Mouse (Mus musculus) MEL (cell line): ENCODE measurements at regions not wholly inside any gene's neighbourhood (a gene's known extent, or its start where the extent isn't known, plus 50 kb on each side); places are given as distances from the start of the nearest gene placed in this dataset.

Experiments used
- DNase-seq: peaks from one replicate; pipeline ENCODE4 v3.0.0; 2011; ENCODE audit warnings: low read depth, low spot score
- H3K27ac ChIP-seq: 2 replicates; pipeline ENCODE4 v1.5.1; 2012; ENCODE audit warnings: low read depth, mild to moderate bottlenecking, control low read depth, low read length, moderate library complexity; ENCODE audit not compliant: control insufficient read depth
- H3K27me3 ChIP-seq, 2 experiments: fragments of 150-350 bp in 1 of 2; sonication (generic) in 1 of 2; 2 replicates each; pipeline ENCODE4 v1.6.1; 2012; ENCODE audit warnings: low read length in 2 of 2, mild to moderate bottlenecking in 2 of 2, improper control_type of control experiment in 1 of 2, moderate library complexity in 1 of 2; ENCODE audit not compliant: insufficient read depth in 2 of 2, control insufficient read depth in 1 of 2
- H3K36me3 ChIP-seq, 2 experiments: 2 replicates each; pipeline ENCODE4 v1.6.1; 2012 to 2014; ENCODE audit warnings: low read length in 2 of 2, improper control_type of control experiment in 1 of 2, inconsistent platforms in 1 of 2, mild to moderate bottlenecking in 1 of 2; ENCODE audit not compliant: insufficient read depth in 2 of 2, control insufficient read depth in 1 of 2
- H3K4me1 ChIP-seq, 2 experiments: fragments of 150-350 bp in 1 of 2; sonication (generic) in 1 of 2; 2 replicates each; pipeline ENCODE4 v1.6.1; 2012; ENCODE audit warnings: low read length in 2 of 2, improper control_type of control experiment in 1 of 2, mild to moderate bottlenecking in 1 of 2; ENCODE audit not compliant: insufficient read depth in 2 of 2, control insufficient read depth in 1 of 2
- H3K4me3 ChIP-seq, 2 experiments: fragments of 150-350 bp in 1 of 2; sonication (generic) in 1 of 2; 2 replicates each; pipeline ENCODE4 v1.5.1; 2012; ENCODE audit warnings: low read depth in 2 of 2, low read length in 2 of 2, mild to moderate bottlenecking in 2 of 2, moderate library complexity in 2 of 2, control low read depth in 1 of 2, improper control_type of control experiment in 1 of 2; ENCODE audit not compliant: control insufficient read depth in 1 of 2, insufficient read depth in 1 of 2
- H3K79me2 ChIP-seq: 2 replicates; pipeline ENCODE4 v1.6.1; 2012; ENCODE audit warnings: mild to moderate bottlenecking, low read length, moderate library complexity; ENCODE audit not compliant: control insufficient read depth, poor library complexity, insufficient read depth
- H3K9ac ChIP-seq: 2 replicates; pipeline ENCODE4 v1.6.1; 2012; ENCODE audit warnings: low read depth, mild to moderate bottlenecking, control low read depth, low read length, moderate library complexity; ENCODE audit not compliant: control insufficient read depth, poor library complexity, severe bottlenecking
- H3K9me3 ChIP-seq: fragments of 150-350 bp; sonication (generic); replicated peaks from 2 replicates; pipeline ENCODE4 v1.6.1; 2012; ENCODE audit warnings: mild to moderate bottlenecking, low read length, improper control_type of control experiment, moderate library complexity; ENCODE audit not compliant: insufficient read depth
- BHLHE40 ChIP-seq: IDR thresholded peaks from 2 replicates; pipeline ENCODE4 v1.6.1; 2012; ENCODE audit warnings: low read depth, mild to moderate bottlenecking, inconsistent platforms, low read length, improper control_type of control experiment, borderline replicate concordance
- E2F4 ChIP-seq: IDR thresholded peaks from 2 replicates; pipeline ENCODE4 v1.6.1; 2011; ENCODE audit warnings: low read depth, low read length, improper control_type of control experiment, borderline replicate concordance
- ELF1 ChIP-seq: IDR thresholded peaks from 2 replicates; pipeline ENCODE4 v1.6.1; 2014; ENCODE audit warnings: low read depth, mild to moderate bottlenecking, inconsistent platforms, low read length, improper control_type of control experiment, moderate library complexity
- EP300 ChIP-seq, 2 experiments: IDR thresholded peaks; 2 replicates each; pipeline ENCODE4 v1.6.1; 2011; ENCODE audit warnings: improper control_type of control experiment in 2 of 2, low read length in 2 of 2, low read depth in 1 of 2, mild to moderate bottlenecking in 1 of 2
- JUND ChIP-seq: IDR thresholded peaks from 2 replicates; pipeline ENCODE4 v1.6.1; 2011; ENCODE audit warnings: low read depth, mild to moderate bottlenecking, improper control_type of control experiment, low read length
- KAT2A ChIP-seq: conservative IDR thresholded peaks from 2 replicates; pipeline ENCODE4 v1.6.1; 2012; ENCODE audit warnings: low read depth, low read length, improper control_type of control experiment, inconsistent platforms
- MAX ChIP-seq: IDR thresholded peaks from 2 replicates; pipeline ENCODE4 v1.6.1; 2011; ENCODE audit warnings: low read length, improper control_type of control experiment
- MAZ ChIP-seq: IDR thresholded peaks from 2 replicates; pipeline ENCODE4 v1.6.1; 2012; ENCODE audit warnings: low read depth, mild to moderate bottlenecking, inconsistent platforms, low read length, improper control_type of control experiment
- MEF2A ChIP-seq: IDR thresholded peaks from 2 replicates; pipeline ENCODE4 v1.6.1; 2014; ENCODE audit warnings: low read depth, mild to moderate bottlenecking, inconsistent platforms, low read length, improper control_type of control experiment; ENCODE audit not compliant: poor library complexity, insufficient replicate concordance, severe bottlenecking; ENCODE audit errors: extremely low read depth
- MYB ChIP-seq: IDR thresholded peaks from 2 replicates; pipeline ENCODE4 v1.6.1; 2011; ENCODE audit warnings: mild to moderate bottlenecking, low read depth, low read length, improper control_type of control experiment
- MYC ChIP-seq: IDR thresholded peaks from 2 replicates; pipeline ENCODE4 v1.6.1; 2011; ENCODE audit warnings: low read depth, mild to moderate bottlenecking, low read length, improper control_type of control experiment, moderate library complexity
- NRF1 ChIP-seq: IDR thresholded peaks from 2 replicates; pipeline ENCODE4 v1.6.1; 2014; ENCODE audit warnings: low read depth, mild to moderate bottlenecking, inconsistent platforms, low read length, improper control_type of control experiment, moderate library complexity; ENCODE audit not compliant: poor library complexity, insufficient read depth, severe bottlenecking
- POLR2A ChIP-seq, 2 experiments: IDR thresholded peaks; 2 replicates each; pipeline ENCODE4 v1.6.1; 2011 to 2012; ENCODE audit warnings: low read length in 2 of 2, mild to moderate bottlenecking in 2 of 2, control low read depth in 1 of 2, improper control_type of control experiment in 1 of 2, low read depth in 1 of 2, moderate library complexity in 1 of 2; ENCODE audit not compliant: control insufficient read depth in 1 of 2, insufficient read depth in 1 of 2, poor library complexity in 1 of 2
- POLR2AphosphoS2 ChIP-seq: IDR thresholded peaks from 2 replicates; pipeline ENCODE4 v1.6.1; 2011; ENCODE audit warnings: low read length, improper control_type of control experiment
- RAD21 ChIP-seq: IDR thresholded peaks from 2 replicates; pipeline ENCODE4 v1.6.1; 2011; ENCODE audit warnings: mild to moderate bottlenecking, low read depth, low read length, improper control_type of control experiment
- RCOR1 ChIP-seq: IDR thresholded peaks from 2 replicates; pipeline ENCODE4 v1.6.1; 2012; ENCODE audit warnings: low read depth, mild to moderate bottlenecking, inconsistent platforms, low read length, improper control_type of control experiment
- SIN3A ChIP-seq: IDR thresholded peaks from 2 replicates; pipeline ENCODE4 v1.6.1; 2012; ENCODE audit warnings: low read length, improper control_type of control experiment, inconsistent platforms
- SMC3 ChIP-seq: IDR thresholded peaks from 2 replicates; pipeline ENCODE4 v1.6.1; 2011; ENCODE audit warnings: low read depth, low read length, improper control_type of control experiment
- UBTF ChIP-seq: IDR thresholded peaks from 2 replicates; pipeline ENCODE4 v1.6.1; 2012; ENCODE audit warnings: low read depth, mild to moderate bottlenecking, inconsistent platforms, low read length, improper control_type of control experiment, moderate library complexity, borderline replicate concordance; ENCODE audit not compliant: insufficient read depth
- USF1 ChIP-seq: IDR thresholded peaks from 2 replicates; pipeline ENCODE4 v1.6.1; 2014; ENCODE audit warnings: low read depth, mild to moderate bottlenecking, inconsistent platforms, low read length, improper control_type of control experiment, moderate library complexity
- ZC3H11A ChIP-seq: IDR thresholded peaks from 2 replicates; pipeline ENCODE4 v1.6.1; 2012; ENCODE audit warnings: low read depth, mild to moderate bottlenecking, inconsistent platforms, low read length, improper control_type of control experiment
- ZKSCAN1 ChIP-seq: IDR thresholded peaks from 2 replicates; pipeline ENCODE4 v1.6.1; 2012; ENCODE audit warnings: low read depth, mild to moderate bottlenecking, inconsistent platforms, low read length, improper control_type of control experiment, moderate library complexity
- ZNF384 ChIP-seq: IDR thresholded peaks from 2 replicates; pipeline ENCODE4 v1.6.1; 2012; ENCODE audit warnings: low read depth, mild to moderate bottlenecking, inconsistent platforms, low read length, improper control_type of control experiment

DNA sequence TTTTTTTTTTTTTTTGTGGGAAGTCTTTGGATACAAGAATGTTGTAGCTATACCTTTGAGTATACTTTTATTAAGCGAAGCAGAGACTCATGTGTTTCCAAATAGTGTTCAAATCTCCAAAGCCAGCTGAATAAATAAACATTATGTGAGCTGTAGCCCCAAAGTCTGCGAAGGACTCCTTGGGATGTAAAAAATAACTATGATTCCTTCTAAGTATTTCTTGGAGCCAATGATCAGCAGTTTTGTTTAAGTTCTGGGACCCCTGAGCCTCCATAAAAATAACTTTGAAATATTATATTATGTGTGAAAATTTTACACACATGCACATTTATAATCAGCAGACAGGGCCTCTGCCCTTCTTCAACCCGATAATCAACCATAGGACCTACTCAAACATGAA, 262.8 kb upstream of the Tenm3 start:
- no peak overlapping the region for H3K4me3 ChIP-seq
- DNase-seq, result no peak
- no peak for TF ChIP-seq JUND
- TF ChIP-seq ZKSCAN1, result no peak
- no peak for TF ChIP-seq EP300 (IDR thresholded peaks at IDR 0.05; ENCODE audit: low read depth in 1 of 2, low read length in 2 of 2)
- no peak for TF ChIP-seq ZNF384
- no peak for TF ChIP-seq POLR2A (IDR thresholded peaks at IDR 0.05; ENCODE audit: control insufficient read depth in 1 of 2, insufficient read depth in 1 of 2, low read depth in 1 of 2, low read length in 2 of 2, poor library complexity in 1 of 2)
- TF ChIP-seq MYB, result no peak
- TF ChIP-seq SIN3A, result no peak
- H3K79me2 ChIP-seq, result no peaks in the 10 kb centered on the region
- no peak overlapping the region for H3K9ac ChIP-seq
- H3K36me3 ChIP-seq, result no peaks in the 10 kb centered on the region
- no peaks in the 10 kb centered on the region for H3K9me3 ChIP-seq
- no peaks in the 10 kb centered on the region for H3K4me1 ChIP-seq
- H3K27ac ChIP-seq, result no peak overlapping the region
- no peaks in the 10 kb centered on the region for H3K27me3 ChIP-seq

DNA sequence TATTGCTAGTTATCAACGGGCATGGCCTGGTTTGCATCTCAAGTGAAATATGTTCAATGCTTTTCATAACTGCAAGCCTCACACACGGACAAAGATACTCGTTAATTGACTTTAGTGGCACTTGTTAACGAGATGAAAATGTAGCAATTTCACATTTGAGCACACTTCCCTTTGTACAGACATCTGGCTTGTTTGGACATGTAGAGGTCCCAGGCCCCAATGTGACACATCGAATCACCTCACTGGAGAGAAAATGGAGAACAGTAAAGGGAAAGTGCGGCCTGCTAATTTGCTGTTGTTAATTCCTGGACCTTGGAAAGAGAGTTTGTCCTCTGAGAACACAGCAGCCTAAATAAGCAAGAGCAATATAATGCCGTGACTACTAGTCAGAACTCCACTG, 257.4 kb upstream of the Tenm3 start:
- TF ChIP-seq POLR2AphosphoS2 (no peak), ZKSCAN1 (no peak), SIN3A (no peak), ZNF384 (no peak), SMC3 (no peak), ELF1 (no peak), KAT2A (no peak), RAD21 (no peak), MEF2A (no peak), EP300 (IDR thresholded peaks at IDR 0.05; ENCODE audit: low read depth in 1 of 2, low read length in 2 of 2) (no peak), NRF1 (no peak), MAZ (no peak), UBTF (no peak), E2F4 (no peak), ZC3H11A (no peak), USF1 (no peak), RCOR1 (no peak), MAX (no peak), MYC (no peak), BHLHE40 (no peak)

More for the DNA sequence above, 257.4 kb upstream of the Tenm3 start:
- no peaks in the 10 kb centered on the region for H3K79me2 ChIP-seq
- H3K36me3 ChIP-seq, result no peaks in the 10 kb centered on the region
- no peak overlapping the region for H3K4me3 ChIP-seq
- H3K27me3 ChIP-seq, result no peaks in the 10 kb centered on the region
- H3K9ac ChIP-seq, result no peak overlapping the region
- no peaks in the 10 kb centered on the region for H3K4me1 ChIP-seq
- no peak for DNase-seq
- no peaks in the 10 kb centered on the region for H3K9me3 ChIP-seq
- H3K27ac ChIP-seq, result no peak overlapping the region
